Mouse (Mus musculus) midbrain, embryonic 14.5 days (tissue): ENCODE measurements around the gene Zcchc2. TPM values are rescaled to one million over a fixed set of nuclear protein-coding genes. Genes with fewer than 3 reads are reported as not detected.

Source experiments
- ATAC-seq: fragments of 200-750 bp; cut with Nextera tagmentation; 2 replicates; pipeline ENCODE4 v1.8.0; 2017; ENCODE audit warnings: moderate number of reproducible peaks, moderate library complexity; ENCODE audit not compliant: low FRiP score, low TSS enrichment
- DNase-seq: peaks from one replicate; pipeline ENCODE4 v3.0.0-alpha.2; 2015
- H3K27ac ChIP-seq: fragments of 300-500 bp; sonication (generic); replicated peaks from 2 replicates; pipeline ENCODE4 v1.5.1; 2014; ENCODE audit warnings: mild to moderate bottlenecking, low read depth, low read length, moderate library complexity
- H3K27me3 ChIP-seq: fragments of 300-500 bp; sonication (generic); 2 replicates; pipeline ENCODE4 v1.6.1; 2014; ENCODE audit warnings: low read length, control low read depth, mixed read lengths; ENCODE audit not compliant: control insufficient read depth, insufficient read depth
- H3K36me3 ChIP-seq: fragments of 300-500 bp; sonication (generic); 2 replicates; pipeline ENCODE4 v1.6.1; 2014; ENCODE audit warnings: low read length, control low read depth; ENCODE audit not compliant: control insufficient read depth, insufficient read depth
- H3K4me1 ChIP-seq: fragments of 300-500 bp; sonication (generic); 2 replicates; pipeline ENCODE4 v1.6.1; 2014; ENCODE audit warnings: mild to moderate bottlenecking, antibody characterized with exemption, low read length, control low read depth; ENCODE audit not compliant: control insufficient read depth, insufficient read depth
- H3K4me2 ChIP-seq: fragments of 300-500 bp; sonication (generic); 2 replicates; pipeline ENCODE4 v1.6.1; 2014; ENCODE audit warnings: mild to moderate bottlenecking, low read length, moderate library complexity
- H3K4me3 ChIP-seq: fragments of 300-500 bp; sonication (generic); replicated peaks from 2 replicates; pipeline ENCODE4 v1.5.1; 2014; ENCODE audit warnings: low read depth, low read length
- H3K9ac ChIP-seq: fragments of 300-500 bp; sonication (generic); replicated peaks from 2 replicates; pipeline ENCODE4 v1.6.1; 2014; ENCODE audit warnings: mild to moderate bottlenecking, low read length, moderate library complexity
- H3K9me3 ChIP-seq: fragments of 300-500 bp; sonication (generic); 2 replicates; pipeline ENCODE4 v1.6.1; 2016; ENCODE audit warnings: low read length, control low read depth, mixed read lengths; ENCODE audit not compliant: control insufficient read depth
- WGBS: fragments of 180-500 bp; shearing (Covaris S2); extraction: QIAGEN DNeasy Blood & Tissue Kit; methylation state at CpG from one replicate; pipeline ENCODE4 v1.1.7; 2014; 5-methylcytosine and 5-hydroxymethylcytosine counted together
- polyA plus RNA-seq: library from polyadenylated mRNA; unstranded; fragments of >200 nt; fragmentation: Nextera tagmentation; extraction: Ambion mirVana; gene quantifications from 2 replicates; pipeline ENCODE4 v1.2.1, GENCODE M21; 2014

Gene Zcchc2
- polyA plus RNA-seq, 1 experiment from 2014 or later, result 2.8 TPM

DNA sequence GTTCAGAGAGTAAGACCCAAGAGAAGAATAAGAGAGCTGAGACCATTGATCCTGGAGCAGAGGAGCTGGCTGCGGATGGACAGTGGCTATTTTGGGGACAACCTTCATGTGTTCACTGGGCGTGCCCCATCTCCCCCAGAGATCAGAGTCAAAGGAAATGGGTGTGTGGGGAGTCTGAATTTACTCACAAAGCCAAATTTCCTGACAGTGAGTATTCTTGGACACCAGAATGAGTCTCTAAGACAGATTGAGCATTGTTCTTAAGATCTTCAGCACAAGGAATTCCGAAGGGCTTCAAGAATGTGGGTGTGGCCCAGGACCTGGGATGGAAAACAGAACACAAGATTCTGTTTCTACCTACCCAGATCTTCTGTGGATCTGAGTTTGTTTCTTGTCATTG, 87.0 kb downstream of the Zcchc2 start:
- Histone ChIP-seq H3K36me3 (no peaks in the 10 kb centered on the region), H3K4me2 (no peak overlapping the region), H3K27me3 (no peaks in the 10 kb centered on the region), H3K9me3 (no peaks in the 10 kb centered on the region), H3K4me3 (no peak overlapping the region), H3K4me1 (peaks cover 1% of the 10 kb centered on the region), H3K9ac (no peak overlapping the region), H3K27ac (no peak overlapping the region)
- ATAC-seq (no peak), DNase-seq (no peak)
- WGBS, result 91% methylated on average over 3 of the region's 3 CpGs

Other genes with a start within 250 kb of the Zcchc2 start
- gene Tnfrsf11a, start 209.7 kb upstream of the Zcchc2 start, polyA plus RNA-seq, result 0.36 and 0.61 TPM in 2 replicates
- 9.9 and 10.7 TPM in 2 replicates for gene Phlpp1, start 181.3 kb downstream of the Zcchc2 start, polyA plus RNA-seq